Mouse (Mus musculus) limb, embryonic 15.5 days (tissue): ENCODE measurements around the gene Spred1. TPM values are rescaled to one million over a fixed set of nuclear protein-coding genes. Genes with fewer than 3 reads are reported as not detected.

Source experiments
- ATAC-seq: fragments of 200-750 bp; cut with Nextera tagmentation; 2 replicates; pipeline ENCODE4 v1.8.0; 2017; ENCODE audit warnings: low read depth, moderate TSS enrichment; ENCODE audit not compliant: insufficient number of reproducible peaks, low FRiP score, low TSS enrichment
- H3K27ac ChIP-seq: fragments of 300-500 bp; sonication (generic); 2 replicates; pipeline ENCODE4 v1.5.1; 2015; ENCODE audit warnings: moderate library complexity, mild to moderate bottlenecking, inconsistent platforms
- H3K27me3 ChIP-seq: fragments of 300-500 bp; sonication (generic); 2 replicates; pipeline ENCODE4 v1.6.1; 2015; ENCODE audit warnings: inconsistent platforms
- H3K36me3 ChIP-seq: fragments of 300-500 bp; sonication (generic); 2 replicates; pipeline ENCODE4 v1.6.1; 2015; ENCODE audit warnings: inconsistent platforms
- H3K4me1 ChIP-seq: fragments of 300-500 bp; sonication (generic); 2 replicates; pipeline ENCODE4 v1.6.1; 2015; ENCODE audit warnings: inconsistent platforms
- H3K4me2 ChIP-seq: fragments of 300-500 bp; sonication (generic); 2 replicates; pipeline ENCODE4 v1.6.1; 2015; ENCODE audit warnings: mild to moderate bottlenecking, inconsistent platforms
- H3K4me3 ChIP-seq: fragments of 300-500 bp; sonication (generic); 2 replicates; pipeline ENCODE4 v1.5.1; 2015; ENCODE audit warnings: mild to moderate bottlenecking, inconsistent platforms
- H3K9ac ChIP-seq: fragments of 300-500 bp; sonication (generic); 2 replicates; pipeline ENCODE4 v1.6.1; 2015; ENCODE audit warnings: inconsistent platforms
- H3K9me3 ChIP-seq: fragments of 300-500 bp; sonication (generic); 2 replicates; pipeline ENCODE4 v1.6.1; 2016; ENCODE audit warnings: inconsistent platforms
- WGBS: fragments of 180-500 bp; shearing (Covaris S2); methylation state at CpG from one replicate; pipeline ENCODE4 v1.1.7; 2015; 5-methylcytosine and 5-hydroxymethylcytosine counted together
- polyA plus RNA-seq: library from polyadenylated mRNA; unstranded; fragments of >200 nt; fragmentation: Nextera tagmentation; extraction: Ambion mirVana; gene quantifications from 2 replicates; pipeline ENCODE4 v1.2.1, GENCODE M21; 2015

Gene Spred1
- polyA plus RNA-seq, 1 experiment from 2014 or later: 16.5 TPM

DNA sequence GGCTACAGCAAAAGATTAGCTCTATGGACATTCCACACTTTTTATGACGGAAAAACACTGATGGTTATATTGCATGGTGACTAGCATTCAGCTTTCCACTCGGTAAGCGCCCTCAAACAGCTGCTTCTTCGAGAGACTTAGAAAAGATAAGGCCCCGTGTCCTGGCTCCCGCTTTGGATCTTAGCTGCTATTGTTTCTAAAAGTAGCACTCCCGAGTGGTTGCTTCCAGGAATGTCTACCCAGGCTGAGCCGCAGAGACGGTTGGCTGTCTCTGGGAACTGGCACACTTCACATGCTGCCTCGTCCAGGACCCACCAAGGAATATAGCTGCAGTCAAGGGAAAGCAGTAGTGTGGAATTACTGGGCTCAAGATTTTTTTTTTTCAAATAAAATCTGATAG is 21.9 kb upstream of the Spred1 start:
- no peak overlapping the region for H3K27ac ChIP-seq
- no peaks in the 10 kb centered on the region for H3K27me3 ChIP-seq
- H3K4me3 ChIP-seq: no peak overlapping the region
- no peak overlapping the region for H3K4me2 ChIP-seq
- no peaks in the 10 kb centered on the region for H3K9me3 ChIP-seq
- no peaks in the 10 kb centered on the region for H3K36me3 ChIP-seq
- no peak for ATAC-seq
- H3K4me1 ChIP-seq: no peaks in the 10 kb centered on the region
- 48% methylated on average over 10 of the region's 10 CpGs for WGBS
- H3K9ac ChIP-seq: no peak overlapping the region

DNA sequence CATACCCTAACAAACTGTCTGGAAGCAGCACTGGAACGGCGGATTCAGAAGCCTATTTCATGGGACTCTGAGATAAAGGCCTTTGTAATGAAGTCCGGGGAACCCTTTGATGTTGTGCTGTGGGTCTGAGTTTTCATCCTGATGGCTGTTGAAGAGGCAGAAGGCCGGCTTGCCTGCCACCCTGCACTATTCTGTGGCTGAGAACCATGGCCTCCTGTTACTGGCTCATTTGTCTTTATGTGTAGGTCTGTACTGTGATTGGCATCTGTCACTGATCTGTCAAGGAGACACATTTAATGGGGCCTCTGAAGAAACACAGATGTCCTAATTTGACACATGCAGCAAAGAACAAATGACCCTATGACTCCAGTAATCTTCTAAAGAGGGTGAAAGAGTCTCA is 17.7 kb upstream of the Spred1 start:
- no peak overlapping the region for H3K9ac ChIP-seq
- H3K36me3 ChIP-seq: no peaks in the 10 kb centered on the region
- H3K9me3 ChIP-seq: no peaks in the 10 kb centered on the region
- no peak overlapping the region for H3K4me2 ChIP-seq
- H3K27me3 ChIP-seq: no peaks in the 10 kb centered on the region
- H3K4me1 ChIP-seq: no peaks in the 10 kb centered on the region
- no peak overlapping the region for H3K27ac ChIP-seq
- 25% methylated on average over 4 of the region's 4 CpGs for WGBS
- no peak for ATAC-seq
- no peak overlapping the region for H3K4me3 ChIP-seq

DNA sequence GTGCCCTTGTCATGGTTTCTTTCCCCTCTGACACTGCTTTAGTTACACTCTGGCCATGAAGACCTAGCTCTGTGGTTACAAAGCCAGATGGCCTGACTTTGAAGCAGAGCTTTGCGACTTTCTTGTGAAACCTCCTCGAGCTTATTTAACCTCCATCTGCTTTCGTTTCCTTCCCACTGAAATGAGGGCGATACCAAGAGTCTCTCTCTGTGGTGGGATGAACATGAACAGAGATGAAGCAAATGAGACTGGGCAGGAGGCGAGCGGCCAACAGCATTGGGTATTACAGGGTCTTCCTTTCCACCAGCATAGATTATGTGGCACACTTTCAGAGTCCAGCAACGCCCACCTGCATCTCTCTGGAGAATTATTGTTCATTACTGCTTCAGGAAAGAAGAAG is 15.8 kb upstream of the Spred1 start:
- 53% methylated on average over 7 of the region's 7 CpGs for WGBS

DNA sequence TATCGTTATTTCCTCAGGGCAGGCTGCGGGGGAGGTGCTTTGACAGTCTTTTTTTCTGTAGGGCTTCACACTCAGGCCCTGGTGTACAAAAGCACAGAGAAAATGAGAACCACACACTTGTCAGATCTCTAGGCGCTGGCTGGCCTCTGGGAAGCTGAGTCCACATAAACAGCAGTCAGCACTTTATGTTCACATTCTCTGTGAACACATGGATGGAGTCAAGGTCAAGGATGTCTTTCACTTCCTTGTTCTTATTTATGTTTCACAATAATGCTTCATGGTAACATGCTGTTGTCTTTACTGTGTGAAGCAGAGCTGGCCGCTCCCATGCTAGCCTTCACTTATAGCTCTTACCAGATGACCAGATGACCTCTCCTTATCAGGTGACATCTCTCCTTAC is 13.1 kb upstream of the Spred1 start:
- Histone ChIP-seq H3K4me3 (no peak overlapping the region), H3K4me1 (no peaks in the 10 kb centered on the region), H3K27me3 (no peaks in the 10 kb centered on the region), H3K27ac (no peak overlapping the region), H3K36me3 (no peaks in the 10 kb centered on the region), H3K4me2 (no peak overlapping the region), H3K9ac (no peak overlapping the region), H3K9me3 (no peaks in the 10 kb centered on the region)
- ATAC-seq: no peak
- 56% methylated on average over 4 of the region's 4 CpGs for WGBS

More for the DNA sequence above, 15.8 kb upstream of the Spred1 start:
- no peak overlapping the region for H3K27ac ChIP-seq
- H3K27me3 ChIP-seq: no peaks in the 10 kb centered on the region
- no peak overlapping the region for H3K4me2 ChIP-seq
- no peak for ATAC-seq
- H3K4me3 ChIP-seq: no peak overlapping the region
- H3K9ac ChIP-seq: no peak overlapping the region
- no peaks in the 10 kb centered on the region for H3K36me3 ChIP-seq
- no peaks in the 10 kb centered on the region for H3K9me3 ChIP-seq
- no peaks in the 10 kb centered on the region for H3K4me1 ChIP-seq

DNA sequence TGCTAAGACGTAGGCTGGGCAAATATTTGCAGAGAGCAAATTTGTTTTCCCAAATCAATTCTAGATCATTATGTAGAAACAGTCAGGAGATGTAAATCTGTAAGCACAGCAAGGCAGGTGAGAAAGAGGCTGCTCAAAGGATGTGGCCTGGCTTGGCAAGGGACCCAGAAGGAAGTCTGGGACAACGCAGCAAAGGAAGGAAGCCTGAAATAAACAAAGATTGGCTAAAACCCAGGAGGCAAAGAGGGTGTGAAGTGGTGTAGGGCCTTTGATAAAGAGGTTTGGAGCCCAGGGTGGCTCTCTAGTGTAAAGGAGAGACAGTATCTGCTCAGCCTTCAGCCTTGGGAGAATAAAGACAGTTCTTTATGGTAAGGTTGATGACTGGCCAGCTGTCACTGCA is 11.9 kb upstream of the Spred1 start:
- Histone ChIP-seq H3K4me2 (no peak overlapping the region), H3K9me3 (no peaks in the 10 kb centered on the region), H3K27ac (no peak overlapping the region), H3K4me3 (no peak overlapping the region), H3K36me3 (no peaks in the 10 kb centered on the region), H3K27me3 (no peaks in the 10 kb centered on the region), H3K4me1 (peaks cover 4% of the 10 kb centered on the region; the same call in 1 of the 2 replicates), H3K9ac (no peak overlapping the region)
- ATAC-seq: no peak
- 78% methylated on average over 2 of the region's 2 CpGs for WGBS

DNA sequence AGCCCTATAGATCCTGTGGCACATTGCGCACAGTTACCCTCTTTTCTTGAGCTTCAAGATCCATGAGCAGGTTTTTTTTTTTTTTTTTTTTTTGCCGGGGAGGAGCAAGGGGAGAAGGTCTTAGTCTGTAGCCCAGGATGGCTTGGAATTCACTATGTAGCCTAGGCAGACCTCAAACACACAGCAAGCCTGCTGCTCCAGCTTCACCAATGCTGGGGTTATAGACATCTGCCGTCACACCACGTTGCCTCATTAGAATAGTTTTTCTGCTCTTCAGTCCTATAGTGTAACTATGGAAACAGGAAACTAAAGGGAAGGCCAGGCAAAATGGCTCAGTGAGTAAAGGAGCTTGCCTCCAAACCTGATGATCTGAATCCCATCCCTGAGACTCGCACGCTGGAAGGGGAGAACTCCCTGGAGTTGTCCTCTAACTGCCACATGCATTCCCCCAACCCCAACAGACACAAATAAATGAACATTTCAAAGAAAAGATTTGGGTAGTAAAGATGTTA is 10.8 kb upstream of the Spred1 start:
- Histone ChIP-seq H3K4me2 (no peak overlapping the region), H3K27me3 (no peaks in the 10 kb centered on the region), H3K36me3 (no peaks in the 10 kb centered on the region), H3K9me3 (no peaks in the 10 kb centered on the region), H3K4me3 (no peak overlapping the region), H3K27ac (no peak overlapping the region), H3K9ac (no peak overlapping the region), H3K4me1 (peaks cover 4% of the 10 kb centered on the region; the same call in 1 of the 2 replicates)
- WGBS: 81% methylated on average over 6 of the region's 6 CpGs
- no peak for ATAC-seq

DNA sequence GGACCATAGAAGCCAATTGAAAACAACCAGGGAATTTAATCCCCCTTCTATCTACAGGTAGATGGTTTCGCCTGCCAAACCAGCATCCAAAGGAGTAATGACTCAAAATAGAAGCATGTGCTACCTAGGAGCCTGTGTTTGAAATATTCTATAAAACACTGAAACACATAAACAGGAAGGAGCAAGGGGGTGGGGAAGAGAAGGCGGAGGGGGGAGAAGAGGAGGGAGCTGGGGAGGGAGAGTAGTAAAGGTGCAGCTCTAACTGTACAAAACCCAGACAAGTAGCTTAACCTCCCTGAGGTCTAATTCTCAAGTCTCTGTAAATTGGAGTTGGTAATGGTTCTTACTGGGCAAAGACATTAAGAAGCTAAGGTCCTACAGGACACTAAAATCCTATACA is 7.9 kb upstream of the Spred1 start:
- Histone ChIP-seq H3K27me3 (no peaks in the 10 kb centered on the region), H3K4me2 (no peak overlapping the region), H3K9ac (no peak overlapping the region), H3K36me3 (no peaks in the 10 kb centered on the region), H3K27ac (no peak overlapping the region), H3K4me3 (no peak overlapping the region), H3K4me1 (peaks cover 4% of the 10 kb centered on the region; the same call in 1 of the 2 replicates), H3K9me3 (no peaks in the 10 kb centered on the region)
- no peak for ATAC-seq
- WGBS: 51% methylated on average over 2 of the region's 2 CpGs

DNA sequence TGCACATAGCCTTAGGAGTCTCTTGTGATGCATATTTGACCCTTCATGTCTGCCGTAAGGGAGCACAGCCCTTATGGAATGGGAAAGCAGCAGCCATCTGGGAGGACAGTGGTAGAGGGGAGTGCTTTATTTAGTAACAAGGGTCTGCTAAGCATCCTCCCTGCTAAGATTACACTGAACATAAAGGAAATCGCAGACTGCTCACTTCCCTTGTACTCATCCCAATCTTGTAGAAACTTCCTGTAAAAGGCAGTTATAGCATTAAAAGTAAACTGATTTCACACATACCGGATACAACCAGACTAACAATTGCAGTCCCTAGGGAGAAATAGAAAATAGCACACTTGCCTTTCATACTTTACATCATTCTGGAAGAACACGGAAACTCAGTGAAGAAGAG is 7.4 kb upstream of the Spred1 start:
- WGBS: 44% methylated on average over 4 of the region's 4 CpGs
- Histone ChIP-seq H3K27me3 (no peaks in the 10 kb centered on the region), H3K36me3 (no peaks in the 10 kb centered on the region), H3K4me2 (no peak overlapping the region), H3K27ac (no peak overlapping the region), H3K4me3 (no peak overlapping the region), H3K9ac (no peak overlapping the region), H3K4me1 (peaks cover 4% of the 10 kb centered on the region; the same call in 1 of the 2 replicates), H3K9me3 (no peaks in the 10 kb centered on the region)
- no peak for ATAC-seq

DNA sequence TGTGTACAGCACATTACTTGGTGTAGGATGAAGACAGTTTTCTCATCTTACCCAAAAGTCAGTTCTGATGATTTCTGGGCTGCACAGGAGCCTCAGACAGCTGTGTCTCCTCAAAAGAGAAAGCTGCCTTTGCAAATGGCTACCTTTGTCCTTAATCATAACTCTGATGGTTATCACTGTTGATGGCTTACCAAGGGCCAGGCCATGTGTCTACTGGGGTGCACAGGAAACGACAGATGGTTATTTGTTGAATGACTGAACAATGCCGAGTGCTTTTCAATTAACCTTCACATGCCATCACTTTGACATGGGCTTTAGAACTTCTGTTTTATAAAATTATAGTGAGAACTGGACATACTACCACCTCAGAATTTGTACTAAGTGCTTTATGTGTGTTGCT is 2.7 kb upstream of the Spred1 start:
- Histone ChIP-seq H3K36me3 (no peaks in the 10 kb centered on the region), H3K27ac (no peak overlapping the region), H3K9ac (no peak overlapping the region), H3K4me2 (no peak overlapping the region), H3K4me1 (peaks cover 14% of the 10 kb centered on the region), H3K4me3 (no peak overlapping the region), H3K27me3 (no peaks in the 10 kb centered on the region), H3K9me3 (no peaks in the 10 kb centered on the region)
- no peak for ATAC-seq
- WGBS: 77% methylated on average over 2 of the region's 2 CpGs

DNA sequence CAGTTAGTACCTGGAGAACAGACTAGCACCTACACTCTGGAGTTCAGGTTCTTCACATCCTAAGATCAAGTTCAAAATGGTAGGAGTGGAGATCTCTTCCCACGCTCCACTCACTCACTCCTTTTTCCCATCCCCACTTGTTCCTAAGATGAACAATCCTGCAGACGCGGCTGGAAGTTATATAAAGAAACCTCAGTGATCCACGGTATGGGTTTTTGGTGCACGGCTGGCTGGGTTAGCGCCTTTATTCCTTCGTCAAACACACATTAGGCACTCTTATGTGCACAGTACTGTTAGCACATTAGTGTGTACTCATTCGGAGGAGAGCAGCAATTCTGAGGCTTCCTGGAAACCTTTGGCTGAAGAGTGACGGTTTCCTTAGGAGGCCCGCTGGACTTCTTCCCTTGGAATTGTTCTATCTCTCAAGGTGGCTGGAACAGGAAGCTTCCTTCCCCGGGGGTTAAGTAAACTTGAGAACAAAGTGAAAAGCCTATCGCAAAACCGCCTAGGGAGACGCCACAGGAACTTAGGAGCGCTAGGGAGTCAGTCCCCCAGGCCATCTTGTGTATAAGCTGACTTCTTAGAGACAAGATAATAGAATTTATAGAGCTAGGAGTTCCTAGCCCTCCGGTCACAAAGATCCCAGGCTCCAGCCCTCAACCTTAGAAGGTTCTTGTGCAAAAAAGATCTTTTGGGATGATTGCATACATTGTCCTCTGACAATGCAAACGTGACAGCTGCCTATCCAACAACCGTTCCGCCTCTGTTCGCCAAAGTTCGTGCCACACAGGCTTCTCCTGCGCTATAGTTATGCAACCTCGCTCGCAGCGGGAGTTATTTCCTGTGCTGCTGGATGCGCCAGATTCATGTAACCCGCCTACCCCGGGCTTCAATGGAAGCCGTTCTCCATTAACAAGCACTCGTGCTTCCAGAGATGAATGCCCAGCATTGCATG is 1.6 kb upstream of the Spred1 start:
- Histone ChIP-seq H3K4me1 (peaks cover 13% of the 10 kb centered on the region), H3K9me3 (no peaks in the 10 kb centered on the region), H3K4me2 (peak overlapping the region; percentile 67), H3K4me3 (peak overlapping the region; percentile 98), H3K27me3 (no peaks in the 10 kb centered on the region), H3K36me3 (no peaks in the 10 kb centered on the region), H3K9ac (peak overlapping the region; percentile 99), H3K27ac (peak overlapping the region; percentile 100)
- ATAC-seq: peak; percentile 71
- WGBS: 7% methylated on average over 30 of the region's 30 CpGs

DNA sequence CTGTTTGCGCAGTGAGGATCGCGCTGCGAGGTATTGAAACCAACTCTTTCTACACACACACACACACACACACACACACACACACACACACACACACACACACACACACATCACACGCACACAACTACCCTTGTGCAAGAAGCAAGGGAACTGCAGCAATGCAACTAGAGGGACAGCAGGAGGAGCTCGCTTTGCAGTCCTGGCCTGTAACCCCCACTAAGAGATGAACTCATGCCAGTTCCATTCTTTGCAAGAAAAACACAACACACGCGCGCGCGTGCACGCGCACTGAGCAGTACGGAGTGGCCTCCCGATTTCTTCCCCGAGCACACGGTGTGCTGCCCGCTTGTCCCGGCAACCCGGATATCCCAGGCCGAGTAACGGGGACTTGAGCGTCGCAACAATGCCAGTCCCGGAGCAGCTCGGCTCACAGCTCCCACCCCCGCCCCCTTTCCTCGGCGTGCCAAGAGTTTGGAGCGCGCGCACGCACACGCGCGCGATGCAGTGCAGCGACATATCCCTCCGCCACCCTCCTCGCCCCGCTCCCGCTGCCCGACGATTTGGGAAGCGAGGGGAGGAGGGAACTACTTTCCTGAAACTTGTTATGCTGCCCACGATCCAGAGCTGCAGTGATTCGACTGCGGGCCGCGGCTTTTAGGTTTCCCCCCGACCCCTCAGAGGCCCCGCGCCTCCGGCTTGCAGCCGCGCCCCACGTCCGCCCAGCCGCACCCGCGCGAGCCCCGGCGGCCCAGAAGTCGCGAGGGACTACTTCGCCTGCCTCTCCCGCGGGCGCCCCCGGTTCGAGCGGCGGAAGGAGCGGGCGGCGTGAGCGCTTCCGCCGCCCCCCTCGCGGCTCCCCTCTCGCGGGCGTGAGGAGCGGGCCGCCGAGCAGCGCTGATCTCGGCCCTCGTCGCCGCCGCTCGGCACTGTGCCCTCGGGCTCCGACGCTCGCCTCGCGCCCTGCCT is 645 bp upstream of the Spred1 start:
- no peaks in the 10 kb centered on the region for H3K9me3 ChIP-seq
- H3K9ac ChIP-seq: peak overlapping the region; percentile 99
- H3K27ac ChIP-seq: peak overlapping the region; percentile 100
- peak overlapping the region; percentile 67 for H3K4me2 ChIP-seq
- peak; percentile 77 for ATAC-seq
- H3K36me3 ChIP-seq: no peaks in the 10 kb centered on the region
- WGBS: under 1% methylated on average over 87 of the region's 101 CpGs
- peak overlapping the region; percentile 98 for H3K4me3 ChIP-seq
- no peaks in the 10 kb centered on the region for H3K27me3 ChIP-seq
- peaks cover 15% of the 10 kb centered on the region for H3K4me1 ChIP-seq
